Mouse (Mus musculus): ENCODE measurements around the gene Pcdh10. TPM values are rescaled to one million over a fixed set of nuclear protein-coding genes. Genes with fewer than 3 reads are reported as not detected.

Gene Pcdh10
- polyA plus RNA-seq, 1 experiment, result not detected

- Histone ChIP-seq H3K36me3 (ENCODE audit: control insufficient read depth, insufficient read depth, low read length, poor library complexity, severe bottlenecking) (no peaks in the 10 kb centered on the region), H3K4me1 (ENCODE audit: control insufficient read depth, insufficient read depth, low read length) (peaks cover 1% of the 10 kb centered on the region), H3K27me3 (ENCODE audit: control insufficient read depth, insufficient read depth, low read length, poor library complexity, severe bottlenecking) (no peaks in the 10 kb centered on the region), H3K9ac (ENCODE audit: low read depth, poor library complexity, severe bottlenecking) (no peak overlapping the region), H3K4me3 (ENCODE audit: low read depth, low read length) (no peak overlapping the region), H3K9me3 (replicated peaks; ENCODE audit: control insufficient read depth, insufficient read depth, low read length, poor library complexity, severe bottlenecking) (no peaks in the 10 kb centered on the region), H3K27ac (ENCODE audit: insufficient read depth, low read length) (no peak overlapping the region)
- TF ChIP-seq POLR2A (IDR thresholded peaks at IDR 0.05; ENCODE audit: insufficient read depth, low read length) (no peak), CTCF (IDR thresholded peaks at IDR 0.05; ENCODE audit: low read depth, low read length) (no peak), EP300 (IDR thresholded peaks at IDR 0.05; ENCODE audit: insufficient read depth, low read depth, low read length) (no peak)
Measured at GRCm38 (mm10) chr3:45431691-45432090, 53.5 kb downstream of the Pcdh10 start.

- H3K36me3 ChIP-seq (ENCODE audit: control insufficient read depth, insufficient read depth, low read length, poor library complexity, severe bottlenecking), result no peaks in the 10 kb centered on the region
- H3K9me3 ChIP-seq (replicated peaks; ENCODE audit: control insufficient read depth, insufficient read depth, low read length, poor library complexity, severe bottlenecking), result no peaks in the 10 kb centered on the region
- H3K27me3 ChIP-seq (ENCODE audit: control insufficient read depth, insufficient read depth, low read length, poor library complexity, severe bottlenecking), result no peaks in the 10 kb centered on the region
- H3K9ac ChIP-seq (ENCODE audit: low read depth, poor library complexity, severe bottlenecking), result no peak overlapping the region
- no peak overlapping the region for H3K4me3 ChIP-seq (ENCODE audit: low read depth, low read length)
- no peak for TF ChIP-seq CTCF (IDR thresholded peaks at IDR 0.05; ENCODE audit: low read depth, low read length)
- TF ChIP-seq EP300 (IDR thresholded peaks at IDR 0.05; ENCODE audit: insufficient read depth, low read depth, low read length), result no peak
- TF ChIP-seq POLR2A (IDR thresholded peaks at IDR 0.05; ENCODE audit: insufficient read depth, low read length), result no peak
- no peaks in the 10 kb centered on the region for H3K4me1 ChIP-seq (ENCODE audit: control insufficient read depth, insufficient read depth, low read length)
- H3K27ac ChIP-seq (ENCODE audit: insufficient read depth, low read length), result no peak overlapping the region
Measured at GRCm38 (mm10) chr3:45432172-45432765, 54.1 kb downstream of the Pcdh10 start.

All from ES-Bruce4 (cell line).